Mouse (Mus musculus) limb, embryonic 14.5 days (tissue): ENCODE results near the gene Prss50. TPM values are rescaled to one million over a fixed set of nuclear protein-coding genes. Genes with fewer than 3 reads are reported as not detected.

Source experiments
- ATAC-seq: fragments of 200-750 bp; cut with Nextera tagmentation; 2 replicates; pipeline ENCODE4 v1.8.0; 2017; ENCODE audit warnings: low read depth, moderate number of reproducible peaks, moderate TSS enrichment; ENCODE audit not compliant: low FRiP score
- DNase-seq: peaks from one replicate; pipeline ENCODE4 v3.0.0-alpha.2; 2015; ENCODE audit warnings: low spot score
- H3K27ac ChIP-seq: fragments of 300-500 bp; sonication (generic); replicated peaks from 2 replicates; pipeline ENCODE4 v1.5.1; 2014; ENCODE audit warnings: low read depth, mild to moderate bottlenecking, low read length, moderate library complexity, mixed read lengths
- H3K27me3 ChIP-seq: fragments of 300-500 bp; sonication (generic); 2 replicates; pipeline ENCODE4 v1.6.1; 2014; ENCODE audit warnings: low read length, mixed read lengths; ENCODE audit not compliant: control insufficient read depth, insufficient read depth
- H3K36me3 ChIP-seq: fragments of 300-500 bp; sonication (generic); 2 replicates; pipeline ENCODE4 v1.6.1; 2014; ENCODE audit warnings: mild to moderate bottlenecking, low read length, moderate library complexity, mixed read lengths; ENCODE audit not compliant: control insufficient read depth, insufficient read depth
- H3K4me1 ChIP-seq: fragments of 300-500 bp; sonication (generic); 2 replicates; pipeline ENCODE4 v1.6.1; 2014; ENCODE audit warnings: antibody characterized with exemption, low read length, mixed read lengths; ENCODE audit not compliant: control insufficient read depth, insufficient read depth
- H3K4me2 ChIP-seq: fragments of 300-500 bp; sonication (generic); replicated peaks from 2 replicates; pipeline ENCODE4 v1.6.1; 2014; ENCODE audit warnings: low read depth, mild to moderate bottlenecking, low read length, moderate library complexity; ENCODE audit not compliant: severe bottlenecking
- H3K4me3 ChIP-seq: fragments of 300-500 bp; sonication (generic); replicated peaks from 2 replicates; pipeline ENCODE4 v1.5.1; 2014; ENCODE audit warnings: low read length
- H3K9ac ChIP-seq: fragments of 300-500 bp; sonication (generic); 2 replicates; pipeline ENCODE4 v1.6.1; 2014; ENCODE audit warnings: mild to moderate bottlenecking, low read depth, low read length, moderate library complexity; ENCODE audit not compliant: severe bottlenecking
- H3K9me3 ChIP-seq: fragments of 300-500 bp; sonication (generic); 2 replicates; pipeline ENCODE4 v1.6.1; 2016; ENCODE audit warnings: low read length; ENCODE audit not compliant: control insufficient read depth
- POLR2A ChIP-seq: fragments of 200-500 bp; IDR thresholded peaks from 2 replicates; pipeline ENCODE4 v1.8.0; 2012; ENCODE audit warnings: inconsistent platforms, mild to moderate bottlenecking, moderate library complexity, borderline replicate concordance; ENCODE audit not compliant: insufficient read depth, insufficient read length; ENCODE audit errors: extremely low read depth
- WGBS: fragments of 180-500 bp; shearing (Covaris S2); extraction: QIAGEN DNeasy Blood & Tissue Kit; methylation state at CpG from one replicate; pipeline ENCODE4 v1.1.7; 2014; 5-methylcytosine and 5-hydroxymethylcytosine counted together
- polyA plus RNA-seq, 2 experiments: library from polyadenylated mRNA; depleted of rRNA in 1 of 2; stranded (reverse) in 1 of 2; unstranded in 1 of 2; fragments of >200 nt; fragmentation: Nextera tagmentation in 1 of 2; extraction: Ambion mirVana in 1 of 2; gene quantifications; 2 replicates each; pipeline versions ENCODE4 v1.2.1 to v1.2.3; 2012 to 2014

Gene Prss50
- polyA plus RNA-seq, 2 experiments = 0.21 to 0.41 TPM

DNA sequence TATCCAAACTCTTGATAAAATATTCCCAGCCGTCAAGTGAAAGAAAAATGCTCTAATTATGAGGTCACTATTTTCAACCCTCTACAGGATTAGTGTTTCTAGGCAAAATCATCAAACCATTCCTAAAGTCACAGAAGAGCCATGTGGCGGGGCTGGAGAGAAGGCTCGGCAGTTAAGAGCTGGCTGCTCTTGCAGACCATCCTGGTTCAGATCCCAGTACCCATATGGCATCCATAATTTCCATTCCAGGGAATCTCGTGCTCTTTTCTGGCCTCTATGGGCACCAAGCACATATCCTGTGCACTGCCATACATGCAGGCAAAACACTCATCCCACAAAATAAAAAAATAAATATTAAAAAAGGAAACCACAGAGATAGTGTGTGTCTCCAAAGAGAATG is 32.3 kb upstream of the Prss50 start:
- DNase-seq (no peak), ATAC-seq (no peak)
- Histone ChIP-seq H3K9ac (no peak overlapping the region), H3K9me3 (no peaks in the 10 kb centered on the region), H3K4me2 (no peak overlapping the region), H3K4me1 (no peaks in the 10 kb centered on the region), H3K36me3 (no peaks in the 10 kb centered on the region), H3K27me3 (no peaks in the 10 kb centered on the region), H3K4me3 (no peak overlapping the region), H3K27ac (no peak overlapping the region)
- 68% methylated on average over 4 of the region's 4 CpGs for WGBS
- TF ChIP-seq POLR2A = no peak

- Histone ChIP-seq H3K9ac (no peak overlapping the region), H3K4me2 (no peak overlapping the region), H3K4me1 (no peaks in the 10 kb centered on the region), H3K4me3 (no peak overlapping the region), H3K27ac (no peak overlapping the region), H3K36me3 (no peaks in the 10 kb centered on the region), H3K27me3 (no peaks in the 10 kb centered on the region), H3K9me3 (no peaks in the 10 kb centered on the region)
- TF ChIP-seq POLR2A = no peak
- DNase-seq (no peak), ATAC-seq (no peak)
- 68% methylated on average over 7 of the region's 7 CpGs for WGBS
These were observed 31.9 kb upstream of the Prss50 start for GRCm38 (mm10) chr9:110825832-110826231.

DNA sequence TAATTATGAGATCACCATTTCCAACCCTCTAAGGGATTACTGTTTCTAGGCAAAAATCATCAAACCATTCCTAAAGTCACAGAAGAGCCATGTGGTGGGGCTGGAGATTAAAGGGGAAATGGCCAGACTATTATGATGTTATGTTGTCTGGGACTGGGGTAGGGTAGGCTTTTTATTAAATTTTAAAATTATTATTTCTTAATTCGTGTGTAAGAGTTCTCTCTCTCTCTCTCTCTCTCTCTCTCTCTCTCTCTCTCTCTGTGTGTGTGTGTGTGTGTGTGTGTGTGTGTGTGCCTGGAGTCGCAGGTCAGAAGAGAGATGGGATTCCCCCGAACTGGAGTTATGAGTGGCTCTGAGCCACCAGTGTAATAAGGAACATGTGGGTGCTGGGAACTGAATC is 31.4 kb upstream of the Prss50 start, which contains the start of gene Prss43:
Gene Prss43, plus strand, starts transcription at position 301 of the 400 bp plus-strand sequence.
- DNase-seq (no peak), ATAC-seq (no peak)
- Histone ChIP-seq H3K4me2 (no peak within 1 kb of the TSS), H3K27ac (no peak within 1 kb of the TSS), H3K4me1 (no peaks in the 10 kb centered on the region), H3K9me3 (no peaks in the 10 kb centered on the region), H3K9ac (no peak within 1 kb of the TSS), H3K4me3 (no peak within 1 kb of the TSS), H3K36me3 (no peaks in the 10 kb centered on the region), H3K27me3 (no peaks in the 10 kb centered on the region)
- WGBS = 82% methylated on average over 3 of the region's 3 CpGs
- TF ChIP-seq POLR2A = no peak

DNA sequence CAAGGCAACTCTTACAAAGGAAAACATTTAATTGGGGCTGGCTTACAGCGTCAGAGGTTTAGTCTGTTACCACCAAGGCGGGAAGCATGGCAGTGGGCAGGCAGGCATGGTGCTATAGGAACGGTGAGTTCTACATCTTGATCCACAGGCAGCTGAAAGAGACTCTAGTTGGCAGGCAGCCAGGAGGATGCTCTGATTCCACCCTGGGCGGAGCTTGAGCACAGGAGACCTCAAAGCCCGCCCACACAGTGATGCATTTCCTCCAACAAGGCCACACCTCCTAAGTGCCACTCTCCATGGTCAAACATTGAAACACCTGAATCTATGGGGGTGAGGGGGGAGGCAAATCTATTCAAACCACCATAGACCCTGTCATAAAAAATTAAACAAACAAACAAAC is 24.7 kb upstream of the Prss50 start:
- no peak for TF ChIP-seq POLR2A
- DNase-seq (peak; percentile 13), ATAC-seq (no peak)
- WGBS = 78% methylated on average over 5 of the region's 5 CpGs
- no peak overlapping the region for H3K27ac ChIP-seq
- H3K36me3 ChIP-seq = no peaks in the 10 kb centered on the region
- no peak overlapping the region for H3K4me3 ChIP-seq
- no peaks in the 10 kb centered on the region for H3K27me3 ChIP-seq
- H3K9me3 ChIP-seq = no peaks in the 10 kb centered on the region
- no peaks in the 10 kb centered on the region for H3K4me1 ChIP-seq
- H3K9ac ChIP-seq = no peak overlapping the region
- H3K4me2 ChIP-seq = no peak overlapping the region

GRCm38 (mm10) chr9:110834411-110834810 is 23.4 kb upstream of the Prss50 start, which contains the start of gene Prss45:
Gene Prss45 (plus strand): TSS chr9:110834588.
- no peak within 1 kb of the TSS for H3K4me3 ChIP-seq
- no peak within 1 kb of the TSS for H3K27ac ChIP-seq
- TF ChIP-seq POLR2A = no peak
- 79% methylated on average over 19 of the region's 19 CpGs for WGBS
- no peaks in the 10 kb centered on the region for H3K4me1 ChIP-seq
- ATAC-seq (no peak), DNase-seq (no peak)
- no peaks in the 10 kb centered on the region for H3K9me3 ChIP-seq
- no peaks in the 10 kb centered on the region for H3K36me3 ChIP-seq
- no peak within 1 kb of the TSS for H3K4me2 ChIP-seq
- no peak within 1 kb of the TSS for H3K9ac ChIP-seq
- H3K27me3 ChIP-seq = no peaks in the 10 kb centered on the region

DNA sequence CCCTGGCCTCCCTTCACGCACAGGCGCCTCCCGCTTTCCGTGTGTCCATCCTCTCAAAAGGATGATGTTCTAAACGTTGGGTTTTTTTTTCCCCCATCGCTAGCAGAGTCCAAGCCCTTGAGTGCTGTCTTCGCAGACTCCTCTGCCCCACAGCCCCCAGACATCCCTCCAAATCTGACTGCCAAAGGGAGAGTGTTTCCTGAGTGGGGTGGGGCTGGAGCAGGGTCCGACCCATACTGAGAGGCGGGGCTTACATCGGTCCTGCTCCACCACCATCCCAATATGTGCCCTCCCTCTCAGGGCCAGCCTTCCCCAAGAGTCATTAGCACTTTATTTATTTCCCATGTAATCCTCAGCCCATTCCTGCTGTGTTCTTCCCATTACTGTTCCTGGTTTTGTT is 22.8 kb upstream of the Prss50 start:
- no peaks in the 10 kb centered on the region for H3K36me3 ChIP-seq
- WGBS = 38% methylated on average over 10 of the region's 10 CpGs
- H3K4me2 ChIP-seq = no peak overlapping the region
- H3K27me3 ChIP-seq = no peaks in the 10 kb centered on the region
- no peaks in the 10 kb centered on the region for H3K9me3 ChIP-seq
- TF ChIP-seq POLR2A = no peak
- no peak overlapping the region for H3K9ac ChIP-seq
- ATAC-seq = no peak
- H3K4me3 ChIP-seq = no peak overlapping the region
- no peak for DNase-seq
- H3K4me1 ChIP-seq = no peaks in the 10 kb centered on the region
- H3K27ac ChIP-seq = no peak overlapping the region
